Comparison of ENCODE assay signal across 17 mouse cellular contexts in the genomic region with DNA sequence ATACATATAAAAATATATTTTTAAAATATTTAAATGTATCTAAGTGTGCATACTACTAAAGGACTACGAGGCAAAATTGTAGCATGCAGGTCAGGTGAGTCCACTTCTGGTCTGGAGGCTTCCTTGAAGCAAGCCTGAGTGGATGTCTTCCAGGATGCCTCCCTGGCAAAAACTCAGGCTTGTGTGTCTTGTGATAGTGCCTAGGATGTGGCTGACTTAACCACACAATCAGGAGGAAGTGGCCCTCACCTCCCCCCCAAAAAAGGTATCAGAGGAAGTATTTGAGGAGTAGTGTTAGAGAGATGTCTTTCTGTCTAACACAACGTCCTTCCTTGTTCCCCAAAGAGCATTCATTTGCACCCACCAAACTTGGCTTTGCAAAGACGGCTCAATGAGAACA. TPM values are rescaled to one million over a fixed set of nuclear protein-coding genes. Genes with fewer than 3 reads are reported as not detected.
DNase-seq lines count a peak whose midpoint lies in the region; ATAC-seq and TF ChIP-seq lines count a peak whose summit lies in the region.
"Had no signal": no experiment of that assay in that cellular context is flagged by ENCODE, and none has a peak within 500 bp of the region (broad histone marks: within the 10 kb centered on the region; RNA-seq: fewer than 3 reads in every experiment).

No protein-coding gene starts in this region.

- peaks cover 49% of the 10 kb centered on the region for H3K4me1 ChIP-seq in thymus, adult 2 months (replicated peaks; ENCODE audit: control insufficient read depth, insufficient read depth, low read length)
- H3K4me1 ChIP-seq in liver, embryonic 11.5 days (replicated peaks; ENCODE audit: control insufficient read depth, insufficient read depth, low read length): peaks cover 4% of the 10 kb centered on the region; the same call in 1 of the 2 replicates
- H3K4me1 ChIP-seq: forebrain, embryonic 12.5 days; neural tube, embryonic 13.5 days had no signal

- TF ChIP-seq POLR2A in thymus, adult 2 months (IDR thresholded peaks at IDR 0.05; ENCODE audit: control insufficient read depth, extremely low read depth, insufficient read depth, low read length, poor library complexity): no peak

- no peak overlapping the region for H3K4me3 ChIP-seq in thymus, adult 2 months (ENCODE audit: control insufficient read depth, insufficient read depth, low read length)
- H3K4me3 ChIP-seq in liver, embryonic 11.5 days (ENCODE audit: low read depth, low read length): no peak overlapping the region
- H3K4me3 ChIP-seq: embryonic facial prominence, embryonic 13.5 days; forebrain, embryonic 12.5 days; heart, embryonic 10.5 days; limb, embryonic 13.5 days; neural tube, embryonic 13.5 days had no signal

- TF ChIP-seq CTCF in thymus, adult 2 months (IDR thresholded peaks at IDR 0.05; ENCODE audit: borderline replicate concordance, control insufficient read depth, extremely low read depth, insufficient read depth, low read length, poor library complexity): no peak

- H3K4me2 ChIP-seq in liver, embryonic 11.5 days: no peak overlapping the region
- H3K4me2 ChIP-seq: embryonic facial prominence, embryonic 13.5 days; forebrain, embryonic 12.5 days; limb, embryonic 13.5 days; neural tube, embryonic 13.5 days had no signal

- ATAC-seq in activated CD4-positive, CD25-positive, alpha-beta regulatory T cell, adult 4 months: peak; percentile 78
- peak; percentile 51 for ATAC-seq in megakaryocyte, adult 5-6 weeks (ENCODE audit: poor library complexity, severe bottlenecking)
- no peak for ATAC-seq in liver, embryonic 11.5 days (replicated peaks; ENCODE audit: low FRiP score)
- ATAC-seq: liver, postnatal 0 days had no signal

- H3K36me3 ChIP-seq in thymus, adult 2 months (ENCODE audit: control insufficient read depth, insufficient read depth, low read length): no peaks in the 10 kb centered on the region
- no peaks in the 10 kb centered on the region for H3K36me3 ChIP-seq in liver, embryonic 11.5 days (ENCODE audit: control insufficient read depth, insufficient read depth, low read length)
- H3K36me3 ChIP-seq: embryonic facial prominence, embryonic 13.5 days; forebrain, embryonic 12.5 days; heart, embryonic 10.5 days; limb, embryonic 13.5 days; neural tube, embryonic 13.5 days had no signal

- no peaks in the 10 kb centered on the region for H3K9me3 ChIP-seq in liver, embryonic 11.5 days (ENCODE audit: control insufficient read depth, low read length)
- H3K9me3 ChIP-seq: embryonic facial prominence, embryonic 13.5 days; forebrain, embryonic 12.5 days; heart, embryonic 10.5 days; limb, embryonic 13.5 days; neural tube, embryonic 13.5 days had no signal

- DNase-seq in thymus, adult 2 months: peak; percentile 42
- no peak for DNase-seq in thymus, postnatal 4 days
- peak; percentile 27 to 31 for DNase-seq in thymus, postnatal 36 days
- DNase-seq in left cerebral cortex, postnatal 10 days (ENCODE audit: extremely low spot score in 1 of 2, low spot score in 2 of 2): no peak
- DNase-seq in liver, embryonic 11.5 days (ENCODE audit: low spot score): no peak
- DNase-seq in gastrocnemius, postnatal 4 days (ENCODE audit: low spot score in 2 of 2): no peak
- DNase-seq: adrenal gland, postnatal 25 days; cerebellum, postnatal 36 days; heart, postnatal 36 days; liver, postnatal 0 days had no signal

- H3K27me3 ChIP-seq in thymus, adult 2 months (ENCODE audit: control insufficient read depth, insufficient read depth, low read length): no peaks in the 10 kb centered on the region
- no peaks in the 10 kb centered on the region for H3K27me3 ChIP-seq in liver, embryonic 11.5 days (replicated peaks; ENCODE audit: control insufficient read depth, insufficient read depth, low read length)
- H3K27me3 ChIP-seq: embryonic facial prominence, embryonic 13.5 days; forebrain, embryonic 12.5 days; limb, embryonic 13.5 days; neural tube, embryonic 13.5 days had no signal

- no peak overlapping the region for H3K27ac ChIP-seq in thymus, adult 2 months (ENCODE audit: control insufficient read depth, insufficient read depth, low read length)
- H3K27ac ChIP-seq in liver, embryonic 11.5 days (ENCODE audit: low read depth, low read length): no peak overlapping the region
- H3K27ac ChIP-seq: embryonic facial prominence, embryonic 13.5 days; forebrain, embryonic 12.5 days; heart, embryonic 10.5 days; limb, embryonic 13.5 days; neural tube, embryonic 13.5 days had no signal

- WGBS in thymus, adult 2 months: 8% methylated on average over 3 of the region's 3 CpGs
- WGBS in liver, embryonic 11.5 days: 36% methylated on average over 3 of the region's 3 CpGs

- intact Hi-C loops in left cerebral cortex, postnatal 10 days (cut with DNase I): no loop called here

- no peak overlapping the region for H3K9ac ChIP-seq in liver, embryonic 11.5 days (ENCODE audit: low read depth, low read length)
- H3K9ac ChIP-seq: embryonic facial prominence, embryonic 13.5 days; forebrain, embryonic 12.5 days; limb, embryonic 13.5 days; liver, postnatal 0 days; neural tube, embryonic 13.5 days had no signal

RNA-seq across cellular contexts. Expression of a gene that starts 32.6 kb away (rescaled TPM):
- 7.2 and 9.1 TPM in 2 replicates for polyA plus RNA-seq in thymus, adult 2 months (2012; rRNA removed)
- polyA plus RNA-seq in activated CD4-positive, CD25-positive, alpha-beta regulatory T cell, adult 4 months (2017; shearing (Covaris generic)): 10 to 100 TPM; 59.9 to 61.4 TPM
- total RNA-seq in megakaryocyte, adult 5-6 weeks (2015): 13.6 and 18.9 TPM in 2 replicates
- total RNA-seq in megakaryocyte, adult 5-6 weeks (2017): 18.7 and 19.8 TPM in 2 replicates
- 10 to 100 TPM; 44.6 to 47.5 TPM for total RNA-seq in left cerebral cortex, postnatal 10 days (2021)
- 10.0 and 10.1 TPM in 2 replicates for polyA plus RNA-seq in liver, embryonic 11.5 days (2014; fragmentation: Nextera tagmentation; extraction: Ambion mirVana)
- 10 to 100 TPM; 15.9 to 20.1 TPM for total RNA-seq in gastrocnemius, postnatal 4 days (2021)

Comparison
In these comparisons a context has a peak if more than half of its experiments do, and no peak if none do; other contexts are left out.
1. DNase-seq: peak in thymus, adult 2 months (single experiment) and thymus, postnatal 36 days (2 of 2); none in thymus, postnatal 4 days (single experiment), left cerebral cortex, postnatal 10 days (0 of 2), liver, embryonic 11.5 days (single experiment) and gastrocnemius, postnatal 4 days (0 of 2).